Mouse (Mus musculus): ENCODE measurements around the gene Zc3h12c. TPM values are rescaled to one million over a fixed set of nuclear protein-coding genes. Genes with fewer than 3 reads are reported as not detected.

Gene Zc3h12c
- polyA plus RNA-seq, 1 experiment from 2014 or later = 8.1 TPM

- H3K4me3 ChIP-seq (ENCODE audit: low read depth, low read length) = no peak overlapping the region
- H3K4me2 ChIP-seq (ENCODE audit: low read depth, low read length) = no peak overlapping the region
- no peaks in the 10 kb centered on the region for H3K36me3 ChIP-seq (ENCODE audit: control insufficient read depth, insufficient read depth, low read length)
- no peak for ATAC-seq (ENCODE audit: low read depth)
- H3K9me3 ChIP-seq (ENCODE audit: control insufficient read depth, low read length) = no peaks in the 10 kb centered on the region
- no peak overlapping the region for H3K27ac ChIP-seq (ENCODE audit: low read depth, low read length)
- 83% methylated on average over 4 of the region's 4 CpGs for WGBS
- no peaks in the 10 kb centered on the region for H3K27me3 ChIP-seq (ENCODE audit: control insufficient read depth, insufficient read depth, low read length)
- no peaks in the 10 kb centered on the region for H3K4me1 ChIP-seq (ENCODE audit: control insufficient read depth, insufficient read depth, low read length)
- H3K9ac ChIP-seq (replicated peaks; ENCODE audit: low read depth, low read length) = no peak overlapping the region
Observed at GRCm38 (mm10) chr9:52130348-52130747, 38.0 kb downstream of the Zc3h12c start.

GRCm38 (mm10) chr9:52125225-52125624, 43.1 kb downstream of the Zc3h12c start:
- no peak overlapping the region for H3K4me2 ChIP-seq (ENCODE audit: low read depth, low read length)
- no peak for ATAC-seq (ENCODE audit: low read depth)
- WGBS = 95% methylated on average over 6 of the region's 6 CpGs
- H3K9ac ChIP-seq (replicated peaks; ENCODE audit: low read depth, low read length) = no peak overlapping the region
- H3K9me3 ChIP-seq (ENCODE audit: control insufficient read depth, low read length) = no peaks in the 10 kb centered on the region
- no peak overlapping the region for H3K4me3 ChIP-seq (ENCODE audit: low read depth, low read length)
- no peaks in the 10 kb centered on the region for H3K27me3 ChIP-seq (ENCODE audit: control insufficient read depth, insufficient read depth, low read length)
- H3K4me1 ChIP-seq (ENCODE audit: control insufficient read depth, insufficient read depth, low read length) = no peaks in the 10 kb centered on the region
- no peak overlapping the region for H3K27ac ChIP-seq (ENCODE audit: low read depth, low read length)
- no peaks in the 10 kb centered on the region; the same call in 1 of the 2 replicates for H3K36me3 ChIP-seq (ENCODE audit: control insufficient read depth, insufficient read depth, low read length)

- 93% methylated on average over 4 of the region's 4 CpGs for WGBS
- no peaks in the 10 kb centered on the region for H3K27me3 ChIP-seq (ENCODE audit: control insufficient read depth, insufficient read depth, low read length)
- H3K9me3 ChIP-seq (ENCODE audit: control insufficient read depth, low read length) = no peaks in the 10 kb centered on the region
- no peaks in the 10 kb centered on the region for H3K4me1 ChIP-seq (ENCODE audit: control insufficient read depth, insufficient read depth, low read length)
- H3K27ac ChIP-seq (ENCODE audit: low read depth, low read length) = no peak overlapping the region
- peaks cover 26% of the 10 kb centered on the region for H3K36me3 ChIP-seq (ENCODE audit: control insufficient read depth, insufficient read depth, low read length)
- ATAC-seq (ENCODE audit: low read depth) = no peak
- H3K4me2 ChIP-seq (ENCODE audit: low read depth, low read length) = no peak overlapping the region
- no peak overlapping the region for H3K9ac ChIP-seq (replicated peaks; ENCODE audit: low read depth, low read length)
- no peak overlapping the region for H3K4me3 ChIP-seq (ENCODE audit: low read depth, low read length)
Observed at GRCm38 (mm10) chr9:52119212-52119611, 49.2 kb downstream of the Zc3h12c start.

- Histone ChIP-seq H3K9ac (replicated peaks; ENCODE audit: low read depth, low read length) (no peak overlapping the region), H3K27ac (ENCODE audit: low read depth, low read length) (no peak overlapping the region), H3K9me3 (ENCODE audit: control insufficient read depth, low read length) (no peaks in the 10 kb centered on the region), H3K36me3 (ENCODE audit: control insufficient read depth, insufficient read depth, low read length) (peaks cover 21% of the 10 kb centered on the region), H3K4me1 (ENCODE audit: control insufficient read depth, insufficient read depth, low read length) (no peaks in the 10 kb centered on the region), H3K4me3 (ENCODE audit: low read depth, low read length) (no peak overlapping the region), H3K4me2 (ENCODE audit: low read depth, low read length) (no peak overlapping the region), H3K27me3 (ENCODE audit: control insufficient read depth, insufficient read depth, low read length) (no peaks in the 10 kb centered on the region)
- 91% methylated on average over 5 of the region's 5 CpGs for WGBS
- no peak for ATAC-seq (ENCODE audit: low read depth)
Observed at GRCm38 (mm10) chr9:52113091-52113490, 55.3 kb downstream of the Zc3h12c start.

GRCm38 (mm10) chr9:52110738-52111137, 57.6 kb downstream of the Zc3h12c start:
- H3K9ac ChIP-seq (replicated peaks; ENCODE audit: low read depth, low read length) = no peak overlapping the region
- peaks cover 6% of the 10 kb centered on the region for H3K36me3 ChIP-seq (ENCODE audit: control insufficient read depth, insufficient read depth, low read length)
- H3K27ac ChIP-seq (ENCODE audit: low read depth, low read length) = no peak overlapping the region
- 82% methylated on average over 3 of the region's 3 CpGs for WGBS
- H3K27me3 ChIP-seq (ENCODE audit: control insufficient read depth, insufficient read depth, low read length) = no peaks in the 10 kb centered on the region
- no peak overlapping the region for H3K4me3 ChIP-seq (ENCODE audit: low read depth, low read length)
- H3K4me2 ChIP-seq (ENCODE audit: low read depth, low read length) = no peak overlapping the region
- ATAC-seq (ENCODE audit: low read depth) = no peak
- H3K4me1 ChIP-seq (ENCODE audit: control insufficient read depth, insufficient read depth, low read length) = no peaks in the 10 kb centered on the region
- H3K9me3 ChIP-seq (ENCODE audit: control insufficient read depth, low read length) = no peaks in the 10 kb centered on the region

- Histone ChIP-seq H3K4me2 (ENCODE audit: low read depth, low read length) (no peak overlapping the region), H3K27me3 (ENCODE audit: control insufficient read depth, insufficient read depth, low read length) (no peaks in the 10 kb centered on the region), H3K36me3 (ENCODE audit: control insufficient read depth, insufficient read depth, low read length) (no peaks in the 10 kb centered on the region), H3K9ac (replicated peaks; ENCODE audit: low read depth, low read length) (no peak overlapping the region), H3K4me3 (ENCODE audit: low read depth, low read length) (no peak overlapping the region), H3K27ac (ENCODE audit: low read depth, low read length) (no peak overlapping the region), H3K9me3 (ENCODE audit: control insufficient read depth, low read length) (no peaks in the 10 kb centered on the region), H3K4me1 (ENCODE audit: control insufficient read depth, insufficient read depth, low read length) (no peaks in the 10 kb centered on the region)
- 97% methylated on average over 3 of the region's 3 CpGs for WGBS
- ATAC-seq (ENCODE audit: low read depth) = no peak
Observed at GRCm38 (mm10) chr9:52107161-52107560, 61.2 kb downstream of the Zc3h12c start.

GRCm38 (mm10) chr9:52105423-52105822, 62.9 kb downstream of the Zc3h12c start:
- Histone ChIP-seq H3K27me3 (ENCODE audit: control insufficient read depth, insufficient read depth, low read length) (no peaks in the 10 kb centered on the region), H3K9ac (replicated peaks; ENCODE audit: low read depth, low read length) (no peak overlapping the region), H3K4me3 (ENCODE audit: low read depth, low read length) (no peak overlapping the region), H3K9me3 (ENCODE audit: control insufficient read depth, low read length) (no peaks in the 10 kb centered on the region), H3K36me3 (ENCODE audit: control insufficient read depth, insufficient read depth, low read length) (0 out of 2 replicates have a peak, but pooled peaks cover 3% of the 10 kb centered on the region), H3K4me1 (ENCODE audit: control insufficient read depth, insufficient read depth, low read length) (no peaks in the 10 kb centered on the region), H3K4me2 (ENCODE audit: low read depth, low read length) (no peak overlapping the region), H3K27ac (ENCODE audit: low read depth, low read length) (no peak overlapping the region)
- WGBS = 81% methylated on average over 6 of the region's 6 CpGs
- ATAC-seq (ENCODE audit: low read depth) = no peak

GRCm38 (mm10) chr9:52104225-52104615, 64.2 kb downstream of the Zc3h12c start:
- H3K36me3 ChIP-seq (ENCODE audit: control insufficient read depth, insufficient read depth, low read length) = 0 out of 2 replicates have a peak, but pooled peaks cover 3% of the 10 kb centered on the region
- ATAC-seq (ENCODE audit: low read depth) = no peak
- no peaks in the 10 kb centered on the region for H3K4me1 ChIP-seq (ENCODE audit: control insufficient read depth, insufficient read depth, low read length)
- H3K4me3 ChIP-seq (ENCODE audit: low read depth, low read length) = no peak overlapping the region
- WGBS = 84% methylated on average over 8 of the region's 8 CpGs
- H3K9ac ChIP-seq (replicated peaks; ENCODE audit: low read depth, low read length) = no peak overlapping the region
- H3K9me3 ChIP-seq (ENCODE audit: control insufficient read depth, low read length) = no peaks in the 10 kb centered on the region
- no peaks in the 10 kb centered on the region for H3K27me3 ChIP-seq (ENCODE audit: control insufficient read depth, insufficient read depth, low read length)
- no peak overlapping the region for H3K27ac ChIP-seq (ENCODE audit: low read depth, low read length)
- no peak overlapping the region for H3K4me2 ChIP-seq (ENCODE audit: low read depth, low read length)

GRCm38 (mm10) chr9:52103448-52104224, 64.7 kb downstream of the Zc3h12c start:
- ATAC-seq (ENCODE audit: low read depth) = no peak
- no peaks in the 10 kb centered on the region for H3K9me3 ChIP-seq (ENCODE audit: control insufficient read depth, low read length)
- no peaks in the 10 kb centered on the region for H3K4me1 ChIP-seq (ENCODE audit: control insufficient read depth, insufficient read depth, low read length)
- 0 out of 2 replicates have a peak, but pooled peaks cover 3% of the 10 kb centered on the region for H3K36me3 ChIP-seq (ENCODE audit: control insufficient read depth, insufficient read depth, low read length)
- no peaks in the 10 kb centered on the region for H3K27me3 ChIP-seq (ENCODE audit: control insufficient read depth, insufficient read depth, low read length)
- no peak overlapping the region for H3K9ac ChIP-seq (replicated peaks; ENCODE audit: low read depth, low read length)
- H3K4me3 ChIP-seq (ENCODE audit: low read depth, low read length) = no peak overlapping the region
- no peak overlapping the region for H3K4me2 ChIP-seq (ENCODE audit: low read depth, low read length)
- WGBS = 76% methylated on average over 9 of the region's 9 CpGs
- no peak overlapping the region for H3K27ac ChIP-seq (ENCODE audit: low read depth, low read length)
